Mouse (Mus musculus) stomach, postnatal 0 days (tissue): ENCODE data around the gene Gm3594.
"Not testable (repeated sequence)": the region's sequence is repeated elsewhere in the genome, so short reads cannot be mapped to it uniquely, and the experiment has no call there.

Experiments used
- CTCF ChIP-seq: IDR thresholded peaks from 2 replicates; pipeline ENCODE4 v1.5.1; 2016; ENCODE audit warnings: antibody characterized with exemption, low read depth, mild to moderate bottlenecking, moderate library complexity
- EP300 ChIP-seq: optimal IDR thresholded peaks from 2 replicates; pipeline ENCODE3; 2016; ENCODE audit warnings: antibody characterized with exemption

DNA sequence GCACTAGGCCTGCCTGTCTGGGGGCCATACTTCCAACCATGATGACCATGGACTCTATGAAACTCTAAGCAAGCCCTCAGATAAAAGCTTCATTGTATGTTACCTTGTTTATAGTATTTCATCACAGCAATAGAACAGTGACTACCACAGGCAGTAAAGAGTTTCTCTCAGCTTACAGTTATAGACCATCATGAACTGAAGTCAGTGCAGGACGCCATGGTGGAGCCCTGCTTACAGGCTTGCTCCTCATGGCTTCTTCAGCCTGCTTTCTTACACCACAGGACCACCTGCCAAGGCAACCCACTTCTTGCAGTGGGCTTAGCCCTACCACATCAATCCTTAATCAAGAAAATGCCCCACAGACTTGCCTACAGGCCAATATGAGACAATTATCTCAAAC is 41.1 kb upstream of the Gm3594 start:
- not testable (repeated sequence) for TF ChIP-seq CTCF, EP300
